Mouse (Mus musculus): ENCODE results near the gene Dcaf5. TPM values are rescaled to one million over a fixed set of nuclear protein-coding genes. Genes with fewer than 3 reads are reported as not detected.
A peak's percentile ranks its signal among the peaks of the same experiment; 100 is the strongest.

Dcaf5 gene
- polyA plus RNA-seq, 1 experiment = 10.8 TPM

GRCm38 (mm10) chr12:80365345-80365744, 71.1 kb downstream of the Dcaf5 start:
- Histone ChIP-seq H3K36me3 (replicated peaks; ENCODE audit: low read length) (peaks cover 84% of the 10 kb centered on the region), H3K4me1 (peaks cover 54% of the 10 kb centered on the region)
- TF ChIP-seq FLI1 (IDR thresholded peaks at IDR 0.05; ENCODE audit: low read length) (no peak), GATA1 (IDR thresholded peaks at IDR 0.05; ENCODE audit: borderline replicate concordance, low read length) (no peak)

GRCm38 (mm10) chr12:80361655-80362054, 74.7 kb downstream of the Dcaf5 start:
- Histone ChIP-seq H3K27me3 (replicated peaks) (no peaks in the 10 kb centered on the region), H3K36me3 (replicated peaks; ENCODE audit: low read length) (peaks cover 81% of the 10 kb centered on the region), H3K9me3 (no peaks in the 10 kb centered on the region), H3K4me3 (replicated peaks) (no peak overlapping the region), H3K4me1 (peaks cover 57% of the 10 kb centered on the region)
- TF ChIP-seq FLI1 (IDR thresholded peaks at IDR 0.05; ENCODE audit: low read length) = no peak
- no peak for TF ChIP-seq GATA1 (IDR thresholded peaks at IDR 0.05; ENCODE audit: borderline replicate concordance, low read length)

More at GRCm38 (mm10) chr12:80365345-80365744, 71.1 kb downstream of the Dcaf5 start:
- no peaks in the 10 kb centered on the region for H3K27me3 ChIP-seq (replicated peaks)
- peak overlapping the region; percentile 21 for H3K4me3 ChIP-seq (replicated peaks)
- no peaks in the 10 kb centered on the region for H3K9me3 ChIP-seq

GRCm38 (mm10) chr12:80360321-80360720, 76.1 kb downstream of the Dcaf5 start:
- TF ChIP-seq GATA1 (IDR thresholded peaks at IDR 0.05; ENCODE audit: borderline replicate concordance, low read length) (no peak), FLI1 (IDR thresholded peaks at IDR 0.05; ENCODE audit: low read length) (no peak)

GRCm38 (mm10) chr12:80344777-80345231, 91.6 kb downstream of the Dcaf5 start:
- H3K4me3 ChIP-seq (replicated peaks) = no peak overlapping the region

More at GRCm38 (mm10) chr12:80360321-80360720, 76.1 kb downstream of the Dcaf5 start:
- Histone ChIP-seq H3K4me3 (replicated peaks) (no peak overlapping the region), H3K36me3 (replicated peaks; ENCODE audit: low read length) (peaks cover 89% of the 10 kb centered on the region), H3K4me1 (peaks cover 54% of the 10 kb centered on the region), H3K9me3 (no peaks in the 10 kb centered on the region), H3K27me3 (replicated peaks) (no peaks in the 10 kb centered on the region)

DNA sequence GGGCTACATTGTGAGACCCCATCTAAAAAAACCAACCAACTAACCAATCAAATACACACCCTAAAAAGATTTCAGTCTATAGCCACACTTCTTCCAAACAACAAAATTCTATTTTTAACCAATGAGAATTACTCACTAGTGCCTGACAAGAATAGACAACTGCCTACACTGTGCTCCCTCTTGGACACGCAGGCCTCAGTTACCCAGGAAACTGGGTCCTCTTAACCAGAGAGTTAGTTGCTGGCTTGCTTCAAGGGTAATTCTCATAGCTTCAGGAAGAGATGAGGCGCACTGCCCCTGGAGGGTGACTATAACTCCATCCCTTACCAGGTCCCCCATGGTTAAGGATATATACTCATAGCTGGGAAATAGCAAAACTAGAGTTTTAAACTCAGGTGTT, 95.5 kb downstream of the Dcaf5 start:
- Histone ChIP-seq H3K4me3 (replicated peaks) (no peak overlapping the region), H3K4me1 (peaks cover 73% of the 10 kb centered on the region), H3K36me3 (replicated peaks; ENCODE audit: low read length) (peaks cover 90% of the 10 kb centered on the region), H3K9me3 (no peaks in the 10 kb centered on the region), H3K27me3 (replicated peaks) (no peaks in the 10 kb centered on the region)
- no peak for TF ChIP-seq GATA1 (IDR thresholded peaks at IDR 0.05; ENCODE audit: borderline replicate concordance, low read length)

More at GRCm38 (mm10) chr12:80344777-80345231, 91.6 kb downstream of the Dcaf5 start:
- Histone ChIP-seq H3K36me3 (replicated peaks; ENCODE audit: low read length) (peaks cover 86% of the 10 kb centered on the region), H3K9me3 (no peaks in the 10 kb centered on the region), H3K4me1 (peaks cover 58% of the 10 kb centered on the region), H3K27me3 (replicated peaks) (no peaks in the 10 kb centered on the region)
- TF ChIP-seq FLI1 (IDR thresholded peaks at IDR 0.05; ENCODE audit: low read length) = no peak
- TF ChIP-seq GATA1 (IDR thresholded peaks at IDR 0.05; ENCODE audit: borderline replicate concordance, low read length) = no peak

DNA sequence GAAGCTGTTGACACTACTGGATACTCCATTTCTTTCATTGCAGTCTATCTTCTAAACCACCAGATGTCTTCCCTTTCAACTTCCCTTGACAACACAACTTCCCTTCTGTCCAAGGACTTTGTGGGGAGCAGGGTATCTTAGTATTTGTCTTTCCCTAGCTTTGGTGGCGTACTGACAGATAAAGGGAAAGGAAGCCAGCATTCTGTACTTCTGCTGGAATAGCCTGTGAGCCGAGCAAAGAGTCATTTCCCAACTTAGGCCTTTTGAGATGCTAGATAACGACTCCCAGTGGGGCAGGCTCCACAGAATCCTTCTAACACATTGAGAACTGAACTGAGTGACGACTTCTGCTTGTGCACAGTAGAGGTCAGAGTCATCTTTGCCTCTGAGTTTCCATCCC, 102.2 kb downstream of the Dcaf5 start:
- Histone ChIP-seq H3K4me1 (peaks cover 89% of the 10 kb centered on the region), H3K36me3 (replicated peaks; ENCODE audit: low read length) (peaks cover 45% of the 10 kb centered on the region), H3K9me3 (no peaks in the 10 kb centered on the region), H3K27me3 (replicated peaks) (no peaks in the 10 kb centered on the region), H3K4me3 (replicated peaks) (peak overlapping the region; percentile 42)
- TF ChIP-seq GATA1 (IDR thresholded peaks at IDR 0.05; ENCODE audit: borderline replicate concordance, low read length) (no peak), FLI1 (IDR thresholded peaks at IDR 0.05; ENCODE audit: low read length) (no peak)

- TF ChIP-seq FLI1 (IDR thresholded peaks at IDR 0.05; ENCODE audit: low read length) (no peak), GATA1 (IDR thresholded peaks at IDR 0.05; ENCODE audit: borderline replicate concordance, low read length) (no peak)
- Histone ChIP-seq H3K9me3 (no peaks in the 10 kb centered on the region), H3K36me3 (replicated peaks; ENCODE audit: low read length) (peaks cover 20% of the 10 kb centered on the region), H3K4me3 (replicated peaks) (peak overlapping the region; percentile 74), H3K4me1 (peaks cover 93% of the 10 kb centered on the region), H3K27me3 (replicated peaks) (no peaks in the 10 kb centered on the region)
These were observed 104.8 kb downstream of the Dcaf5 start for GRCm38 (mm10) chr12:80331634-80332033.

DNA sequence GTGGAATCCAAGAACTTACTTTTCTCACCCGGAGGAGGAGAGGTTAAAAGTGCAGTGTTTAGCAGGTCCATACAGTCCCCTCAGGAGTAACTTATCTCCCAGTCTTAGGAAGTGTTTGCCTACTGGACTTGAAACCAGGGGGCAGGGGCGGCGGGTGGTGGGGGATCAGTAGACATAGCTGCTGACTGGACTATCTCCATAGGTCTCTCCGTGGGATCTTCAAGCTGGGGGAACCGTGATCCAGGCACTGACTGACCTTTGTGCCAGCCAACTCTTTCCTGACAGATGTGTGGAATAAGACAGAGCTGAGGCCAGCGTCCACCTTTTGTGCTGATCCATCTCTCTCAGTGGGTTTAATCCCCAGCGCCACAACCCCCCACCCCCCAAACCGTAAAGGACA, 105.6 kb downstream of the Dcaf5 start:
- TF ChIP-seq FLI1 (IDR thresholded peaks at IDR 0.05; ENCODE audit: low read length) = no peak
- no peak for TF ChIP-seq GATA1 (IDR thresholded peaks at IDR 0.05; ENCODE audit: borderline replicate concordance, low read length)
- Histone ChIP-seq H3K9me3 (no peaks in the 10 kb centered on the region), H3K36me3 (replicated peaks; ENCODE audit: low read length) (peaks cover 13% of the 10 kb centered on the region), H3K27me3 (replicated peaks) (no peaks in the 10 kb centered on the region), H3K4me3 (replicated peaks) (no peak overlapping the region), H3K4me1 (peaks cover 95% of the 10 kb centered on the region)

DNA sequence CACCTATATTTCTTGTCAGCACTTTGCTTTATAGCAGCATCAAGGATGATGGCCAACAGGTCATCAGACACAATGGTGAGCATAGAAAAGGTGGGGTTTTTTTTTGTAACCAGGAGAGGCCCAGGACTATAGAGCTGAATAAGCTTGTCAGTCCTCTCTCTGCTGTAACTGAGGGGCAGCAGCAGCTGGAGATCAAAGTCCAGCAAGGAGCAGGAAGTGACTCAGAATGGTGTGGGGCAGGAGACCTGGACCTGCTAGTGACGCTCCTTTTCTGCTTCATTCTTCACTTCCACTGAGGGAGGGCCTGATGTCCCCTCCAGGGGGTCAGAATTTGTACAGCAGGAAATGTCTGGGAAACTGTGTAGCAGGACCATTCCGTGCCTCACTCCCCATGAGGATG, 106.8 kb downstream of the Dcaf5 start:
- Histone ChIP-seq H3K36me3 (replicated peaks; ENCODE audit: low read length) (peaks cover 3% of the 10 kb centered on the region), H3K27me3 (replicated peaks) (no peaks in the 10 kb centered on the region), H3K9me3 (no peaks in the 10 kb centered on the region), H3K4me1 (peaks cover 95% of the 10 kb centered on the region), H3K4me3 (replicated peaks) (peak overlapping the region; percentile 55)
- TF ChIP-seq GATA1 (IDR thresholded peaks at IDR 0.05; ENCODE audit: borderline replicate concordance, low read length) = no peak
- TF ChIP-seq FLI1 (IDR thresholded peaks at IDR 0.05; ENCODE audit: low read length) = no peak

DNA sequence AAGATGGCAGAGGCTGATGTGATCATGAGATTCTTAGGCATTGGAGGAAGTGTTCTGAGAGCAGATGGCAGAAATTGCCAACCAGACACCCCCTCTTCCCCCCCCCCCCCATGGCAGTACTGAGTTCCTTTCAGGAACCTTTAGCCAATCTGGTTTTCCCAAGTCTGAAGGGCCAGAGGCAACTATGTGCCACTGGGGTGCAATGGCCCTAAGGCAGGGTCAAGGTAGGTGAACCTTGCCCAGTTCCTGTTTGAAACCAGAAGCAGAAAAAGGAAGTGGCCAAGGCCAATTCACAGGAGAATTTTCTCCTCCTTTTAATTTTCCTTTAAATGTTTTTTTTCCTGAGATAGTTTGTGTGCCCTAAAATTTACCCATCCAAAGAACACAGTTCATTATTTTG, 110.4 kb downstream of the Dcaf5 start:
- no peak overlapping the region for H3K4me3 ChIP-seq (replicated peaks)
- no peak for TF ChIP-seq GATA1 (IDR thresholded peaks at IDR 0.05; ENCODE audit: borderline replicate concordance, low read length)
- no peak for TF ChIP-seq FLI1 (IDR thresholded peaks at IDR 0.05; ENCODE audit: low read length)

GRCm38 (mm10) chr12:80324785-80325131, 111.6 kb downstream of the Dcaf5 start:
- Histone ChIP-seq H3K4me1 (peaks cover 73% of the 10 kb centered on the region), H3K9me3 (peaks cover 3% of the 10 kb centered on the region; the same call in 1 of the 2 replicates), H3K4me3 (replicated peaks) (peak overlapping the region; percentile 10), H3K27me3 (replicated peaks) (peaks cover 2% of the 10 kb centered on the region), H3K36me3 (replicated peaks; ENCODE audit: low read length) (peaks cover under 1% of the 10 kb centered on the region)
- TF ChIP-seq FLI1 (IDR thresholded peaks at IDR 0.05; ENCODE audit: low read length) (no peak), GATA1 (IDR thresholded peaks at IDR 0.05; ENCODE audit: borderline replicate concordance, low read length) (no peak)

More for the DNA sequence above, 110.4 kb downstream of the Dcaf5 start:
- Histone ChIP-seq H3K27me3 (replicated peaks) (peaks cover 2% of the 10 kb centered on the region), H3K4me1 (peaks cover 80% of the 10 kb centered on the region), H3K9me3 (peaks cover 3% of the 10 kb centered on the region; the same call in 1 of the 2 replicates), H3K36me3 (replicated peaks; ENCODE audit: low read length) (peaks cover 2% of the 10 kb centered on the region)

Data from megakaryocyte, embryonic 14.5 days (primary cell).